Mouse (Mus musculus): Measurements from ENCODE around the gene Sh3gl1. TPM values are rescaled to one million over a fixed set of nuclear protein-coding genes. Genes with fewer than 3 reads are reported as not detected.

The Sh3gl1 gene
- polyA plus RNA-seq, 3 experiments from 2014 or later, result 86.9 to 93.6 (median 91.6) TPM

DNA sequence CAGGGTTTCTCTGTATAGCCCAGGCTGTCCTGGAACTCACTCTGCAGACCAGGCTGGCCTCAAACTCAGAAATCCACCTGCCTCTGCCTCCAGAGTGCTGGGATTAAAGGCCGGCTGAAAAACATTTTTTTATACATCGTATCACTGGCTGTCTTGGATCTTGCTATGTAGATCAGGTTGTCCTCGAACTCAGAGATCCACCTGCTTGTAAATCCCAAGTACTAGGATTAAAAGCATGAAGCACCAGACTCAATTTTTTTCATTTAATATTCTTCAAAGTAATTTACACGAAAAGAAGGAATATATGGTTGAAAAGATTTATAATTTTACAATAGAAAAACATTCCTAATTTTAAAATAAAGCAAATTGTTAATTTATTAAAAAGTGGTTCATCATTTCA, 2.9 kb upstream of the Sh3gl1 start:
- no peak for ATAC-seq

DNA sequence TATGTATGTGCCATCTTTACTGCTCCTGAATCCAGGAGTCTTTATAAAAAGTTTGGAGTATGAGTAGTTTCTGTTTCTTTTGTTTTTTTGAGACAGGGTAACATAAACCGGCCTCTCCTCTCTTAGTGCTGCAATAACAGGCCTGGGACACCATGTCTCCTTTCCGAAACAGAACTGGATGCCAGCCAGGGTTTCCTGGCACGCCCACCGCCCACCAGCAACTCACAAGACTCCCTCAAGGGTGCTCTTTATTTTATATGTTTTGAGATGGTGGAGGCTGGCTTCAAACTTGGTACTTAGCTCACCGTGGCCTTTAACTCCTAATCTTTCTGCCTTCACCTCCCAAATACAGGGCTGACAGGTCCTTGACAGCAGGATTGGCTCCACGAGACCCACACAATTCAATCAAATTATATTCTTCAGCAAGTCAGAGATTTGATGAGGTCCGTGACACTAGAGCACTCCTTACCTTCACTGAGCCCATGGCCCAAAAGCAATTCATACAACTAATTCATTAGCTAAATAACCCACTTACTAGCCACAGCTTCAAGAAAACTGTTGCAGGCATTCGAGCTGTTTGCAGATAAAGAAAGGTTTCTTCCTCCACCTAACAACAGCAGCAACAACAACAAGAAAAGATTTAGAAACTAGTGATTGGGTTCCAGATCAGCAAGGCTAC, 2.3 kb upstream of the Sh3gl1 start:
- ATAC-seq, result no peak

DNA sequence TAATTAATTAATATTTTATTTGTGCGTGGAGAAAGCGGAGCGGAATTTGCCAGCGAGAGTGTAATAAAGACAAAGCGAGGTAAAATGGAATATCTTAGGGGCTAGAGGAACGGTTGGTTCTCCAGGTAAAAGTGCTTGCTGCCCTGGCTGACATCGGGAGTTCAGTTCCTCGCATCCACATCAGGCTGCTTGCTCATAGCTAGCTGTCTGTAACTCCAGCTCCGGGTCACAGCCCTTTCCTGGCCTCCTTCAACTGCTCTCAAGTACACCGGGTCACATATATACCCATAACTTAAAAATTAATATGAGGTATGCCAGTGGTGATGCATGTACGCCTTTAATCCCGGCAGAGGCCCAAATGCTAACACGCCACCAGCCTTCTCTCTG, 459 bp upstream of the Sh3gl1 start:
- no peak for ATAC-seq

DNA sequence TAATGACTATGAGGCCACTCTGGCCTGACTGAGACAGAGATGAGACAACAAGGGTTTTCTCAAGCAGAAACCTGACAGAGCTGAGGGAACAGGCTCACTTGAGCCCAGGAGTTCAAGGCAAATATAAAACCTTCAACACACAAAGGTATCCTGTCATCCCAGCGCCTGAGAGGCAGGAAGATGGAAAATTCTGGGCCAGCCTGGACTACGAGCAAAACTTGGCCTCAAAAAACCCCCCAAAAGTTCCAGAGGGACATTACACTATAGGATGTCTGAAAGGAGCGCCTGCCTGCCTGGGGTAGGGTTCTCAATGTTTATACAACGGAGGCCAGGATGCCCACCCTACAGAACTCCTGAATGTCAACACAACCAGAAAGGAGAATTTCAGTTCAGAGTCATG, 1.2 kb downstream of the Sh3gl1 start:
- ATAC-seq, result no peak

DNA sequence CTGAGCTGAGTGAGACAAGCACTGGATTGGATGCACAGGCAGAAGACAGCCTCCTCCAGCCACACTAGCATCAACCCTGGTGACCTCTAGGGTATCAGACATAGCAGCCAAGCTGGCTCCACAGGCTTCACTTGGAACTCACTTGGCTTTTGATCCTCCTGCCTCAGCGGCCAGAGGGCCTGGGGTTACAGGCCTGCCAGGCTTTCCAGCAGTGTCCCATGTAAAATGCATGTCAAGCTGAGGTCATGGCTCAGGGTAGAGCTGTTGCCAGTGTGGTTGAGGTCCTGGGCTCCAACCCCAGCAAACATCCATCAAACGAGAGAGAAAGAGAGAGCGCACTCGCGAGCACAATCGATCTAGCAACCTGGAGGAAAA, 1.7 kb downstream of the Sh3gl1 start:
- ATAC-seq, result no peak

DNA sequence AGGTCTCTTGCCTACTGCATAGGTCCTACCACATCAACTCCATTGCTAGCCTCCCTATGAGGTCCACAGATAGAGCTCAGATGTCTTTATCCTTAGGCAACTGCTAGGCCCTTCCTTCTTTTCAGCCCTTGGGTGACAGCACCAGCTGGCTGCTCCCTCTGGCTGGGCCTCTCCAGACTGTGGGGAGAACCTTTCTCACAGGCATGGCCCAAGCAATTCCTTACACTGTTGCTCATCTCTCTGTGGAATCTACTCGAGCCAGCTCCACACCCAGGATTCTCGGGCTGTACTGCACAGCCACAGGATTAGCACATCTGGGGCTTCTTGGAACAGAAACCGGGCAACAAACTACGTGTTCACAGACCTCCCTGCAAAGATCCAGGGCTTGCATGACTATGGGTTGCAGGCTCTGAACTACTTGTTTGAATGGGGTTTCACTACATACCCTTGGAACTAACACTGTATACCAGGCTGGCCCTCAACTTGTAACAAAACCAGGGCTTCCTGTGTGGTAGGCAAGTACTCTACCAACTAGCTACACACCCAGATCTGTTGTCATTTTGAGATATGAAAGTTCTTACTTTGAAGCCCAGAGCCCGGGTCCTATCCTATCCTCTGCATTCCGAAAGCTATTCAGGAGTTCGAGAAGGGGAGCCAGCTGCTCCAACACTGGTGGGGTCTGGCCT, 2.3 kb downstream of the Sh3gl1 start:
- ATAC-seq, result peak; percentile 26

DNA sequence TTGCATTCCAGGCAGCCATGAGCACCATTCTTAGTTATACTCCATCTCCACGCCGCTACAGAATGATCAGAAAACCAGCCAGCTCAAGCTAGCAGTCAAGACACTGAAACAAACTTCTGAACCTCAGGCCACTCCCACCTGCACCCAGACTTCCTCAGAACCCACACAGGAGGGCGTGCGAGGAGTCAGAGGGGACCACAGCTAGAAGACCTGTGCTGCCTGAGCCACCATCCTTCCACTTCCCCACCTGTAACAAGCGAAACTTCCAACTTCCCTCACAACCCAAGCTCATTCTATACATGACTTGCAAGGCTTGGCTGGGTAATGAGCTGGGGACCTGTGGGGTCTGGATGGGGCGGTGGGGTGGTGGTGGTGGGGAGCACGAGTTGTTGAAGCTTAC, 3.6 kb downstream of the Sh3gl1 start:
- no peak for ATAC-seq

DNA sequence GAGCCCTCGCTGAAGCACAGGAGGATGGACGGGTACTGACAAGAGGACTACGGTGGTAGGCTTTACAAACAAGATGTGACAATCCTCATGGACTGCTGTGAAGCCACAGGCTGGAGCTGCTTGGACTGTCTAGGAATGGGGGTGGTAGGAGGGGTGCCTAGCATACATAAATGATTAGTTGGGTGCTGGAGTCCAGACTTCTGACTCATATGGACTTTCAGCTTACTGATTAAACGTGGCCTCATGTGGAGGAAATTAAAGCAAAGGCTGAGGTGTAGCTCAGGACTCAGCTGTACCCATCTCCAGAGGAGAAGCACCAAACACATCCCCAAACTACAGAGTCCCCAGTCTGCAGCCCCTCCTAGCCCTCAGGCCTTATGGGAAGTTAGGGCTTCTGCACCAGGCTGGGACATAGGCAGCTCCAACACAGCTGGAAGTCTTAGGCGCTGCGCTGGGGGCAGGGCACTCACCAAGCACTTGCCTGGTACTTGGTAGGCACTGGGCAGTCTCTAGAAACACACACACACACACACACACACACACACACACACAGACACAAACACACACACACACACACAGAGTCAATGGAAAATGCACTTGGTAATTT, 4.2 kb downstream of the Sh3gl1 start:
- no peak for ATAC-seq

DNA sequence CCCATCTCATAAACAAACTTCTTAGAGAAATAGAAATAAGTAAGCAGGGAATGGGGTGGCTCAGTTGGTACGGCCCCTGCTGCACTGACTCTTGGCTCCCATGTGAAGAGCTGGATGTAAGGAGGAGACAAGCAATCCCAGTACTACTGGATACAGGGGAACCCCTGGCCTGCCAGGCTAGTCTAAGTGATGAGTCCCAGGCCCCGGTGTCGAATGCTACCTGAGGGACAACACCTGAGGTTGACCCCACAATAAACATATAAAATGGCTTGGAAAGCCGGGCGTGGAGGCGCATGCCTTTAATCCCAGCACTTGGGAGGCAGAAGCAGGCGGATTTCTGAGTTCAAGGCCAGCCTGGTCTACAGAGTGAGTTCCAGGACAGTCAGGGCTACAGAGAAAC, 5.0 kb downstream of the Sh3gl1 start:
- ATAC-seq, result no peak

DNA sequence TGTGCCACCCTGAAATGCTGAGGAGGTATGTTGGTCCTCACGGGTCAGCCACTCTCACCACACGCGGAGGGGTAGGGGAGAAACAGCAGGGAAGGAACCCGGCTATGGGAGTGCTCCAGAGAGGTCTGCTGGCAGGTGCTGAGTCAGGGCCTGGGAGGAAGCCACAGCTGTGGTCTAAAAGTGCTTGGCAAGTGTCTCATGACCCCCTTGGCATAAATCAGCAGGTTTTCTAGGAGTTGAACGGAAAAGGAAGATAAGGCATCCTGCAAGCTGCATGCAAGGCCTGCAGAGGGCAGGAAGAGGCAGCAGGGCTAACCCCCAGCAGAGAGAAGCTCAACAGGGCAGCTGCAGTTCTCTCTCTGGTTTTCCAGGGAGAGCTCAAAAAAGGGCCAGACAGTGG, 5.5 kb downstream of the Sh3gl1 start:
- no peak for ATAC-seq

DNA sequence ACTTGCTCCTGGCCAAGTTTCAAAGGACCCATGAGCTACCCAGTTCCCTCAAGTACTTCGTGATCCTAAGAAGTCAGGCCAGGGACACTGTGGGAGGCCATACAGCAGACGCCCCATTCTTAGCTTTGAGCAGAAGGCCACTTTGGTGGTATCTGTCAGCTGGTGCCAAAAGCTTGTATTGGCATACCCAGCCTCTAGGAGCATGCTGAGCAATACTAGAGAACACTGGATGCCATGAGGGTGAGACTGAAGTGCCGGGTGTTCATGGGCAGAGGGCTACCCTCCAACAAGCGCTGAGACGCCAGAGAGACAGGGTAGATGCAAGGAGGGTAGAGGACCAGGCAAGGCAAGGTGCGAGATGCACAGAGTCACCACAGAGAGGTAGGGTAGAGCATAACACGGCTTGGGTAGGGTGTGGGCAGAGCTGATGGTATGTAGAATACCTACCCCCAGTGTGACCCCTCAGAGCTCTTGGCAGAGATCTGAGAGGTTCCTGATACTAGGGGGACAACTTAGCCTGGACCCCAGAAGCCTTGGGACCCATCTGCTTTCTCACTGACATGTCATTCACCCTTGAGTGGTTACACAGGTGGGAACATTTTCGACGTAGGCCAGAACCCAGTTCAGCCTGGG, 6.1 kb downstream of the Sh3gl1 start:
- no peak for ATAC-seq

DNA sequence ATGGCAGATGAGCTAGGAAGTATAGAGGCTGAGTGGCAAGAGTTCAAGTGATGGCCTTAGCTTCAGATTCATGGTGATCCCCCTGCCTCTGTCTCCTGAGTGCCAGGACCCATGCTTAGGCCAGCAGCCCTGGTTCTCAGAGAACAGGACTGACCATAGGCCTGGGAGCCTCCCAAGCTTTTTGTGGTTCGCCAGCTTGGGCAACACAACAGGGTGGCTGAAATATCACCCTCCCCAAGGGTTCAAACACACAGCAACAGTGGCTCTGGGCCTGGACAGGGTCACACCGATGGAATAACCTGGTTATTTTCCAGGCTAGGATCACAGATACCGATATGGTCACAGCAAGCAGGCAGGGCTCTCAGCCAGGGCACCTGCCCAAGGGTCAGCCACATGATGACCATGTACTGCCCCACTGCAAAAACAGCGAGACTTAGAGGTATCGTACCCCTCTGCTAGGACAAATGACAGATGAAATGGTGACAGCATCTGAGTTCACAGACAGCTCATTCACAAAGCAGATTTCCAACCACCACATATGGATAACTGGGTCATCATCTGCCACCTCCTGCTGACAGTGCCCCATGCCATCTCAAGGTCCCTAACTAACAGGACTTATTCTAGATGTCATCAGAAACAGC, 8.5 kb downstream of the Sh3gl1 start:
- ATAC-seq, result no peak

DNA sequence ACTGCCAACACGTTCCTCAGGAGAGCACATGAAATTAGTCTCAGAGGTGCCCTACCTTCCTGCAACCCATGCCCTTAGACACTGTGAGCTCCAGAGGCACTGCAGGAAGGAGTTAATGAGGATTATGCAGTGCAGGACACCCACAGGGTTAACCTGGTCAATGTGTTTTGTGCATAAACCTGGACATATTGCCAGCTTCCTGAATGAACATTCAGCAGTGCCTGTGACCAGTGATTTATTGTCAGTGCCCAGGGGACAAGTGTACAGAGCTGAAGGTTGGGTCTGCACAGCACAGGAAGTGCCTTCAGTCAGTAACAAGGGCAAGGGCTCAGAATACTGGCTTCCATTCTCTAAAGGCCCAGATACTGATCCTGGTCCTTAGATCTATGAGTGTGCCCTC, 9.6 kb downstream of the Sh3gl1 start:
- no peak for ATAC-seq

DNA sequence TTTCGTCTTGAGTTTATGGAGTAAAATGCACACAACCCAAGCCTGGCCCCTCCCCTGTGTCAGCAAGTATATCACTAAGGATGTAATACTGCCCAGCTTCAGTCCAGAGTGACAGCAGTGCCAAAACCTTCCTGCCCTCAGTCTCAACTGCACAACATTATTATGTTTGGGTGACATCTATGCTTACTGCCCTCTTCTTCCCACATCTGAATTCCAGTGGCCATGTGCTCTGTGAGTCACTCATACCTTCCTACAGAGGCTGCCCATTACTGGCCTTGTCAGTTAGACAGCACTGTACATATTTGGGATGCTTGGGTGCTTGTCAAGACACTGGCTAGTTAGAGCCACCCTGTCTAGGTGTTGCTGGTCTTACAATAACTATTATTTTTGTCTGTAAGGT, 10.1 kb downstream of the Sh3gl1 start:
- ATAC-seq, result no peak

DNA sequence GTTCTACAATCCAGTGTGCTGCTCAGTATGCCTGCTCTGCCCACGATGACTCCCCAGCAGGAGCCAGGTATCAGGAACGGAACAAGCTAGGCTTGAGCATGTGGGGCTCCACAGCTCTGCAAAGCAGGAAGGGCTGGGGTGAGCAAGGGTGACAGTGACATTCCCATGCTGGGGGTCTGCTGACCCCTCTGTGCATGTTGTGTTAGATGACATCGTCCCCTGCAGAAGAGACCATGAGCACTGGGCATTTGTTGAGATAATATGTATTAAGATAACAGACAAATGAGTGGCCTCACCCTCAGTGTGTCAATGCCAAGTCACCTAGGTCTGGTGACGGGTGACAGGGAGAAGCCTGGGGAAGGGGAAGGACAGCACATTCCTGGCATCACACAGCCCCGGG, 11.5 kb downstream of the Sh3gl1 start:
- no peak for ATAC-seq

DNA sequence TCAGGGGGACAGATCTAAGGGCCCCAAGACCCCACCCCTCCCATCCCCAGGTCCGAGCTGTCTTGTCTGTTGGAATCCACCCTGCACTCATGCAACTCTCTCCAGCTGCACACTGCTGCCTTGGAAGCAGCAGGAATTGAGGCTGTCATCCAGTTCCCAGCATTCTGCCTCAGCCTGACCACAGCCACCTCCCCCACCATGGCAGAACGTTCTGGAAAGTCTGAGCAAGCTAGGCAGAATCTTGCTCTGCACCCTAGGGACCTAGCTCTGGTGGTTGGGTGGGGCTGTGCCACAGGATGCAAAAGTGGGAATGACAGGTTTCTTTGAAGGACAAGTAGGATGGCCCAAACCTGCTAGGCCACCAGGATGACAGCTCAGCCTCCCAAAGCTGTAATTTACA, 12.0 kb downstream of the Sh3gl1 start:
- ATAC-seq, result no peak

DNA sequence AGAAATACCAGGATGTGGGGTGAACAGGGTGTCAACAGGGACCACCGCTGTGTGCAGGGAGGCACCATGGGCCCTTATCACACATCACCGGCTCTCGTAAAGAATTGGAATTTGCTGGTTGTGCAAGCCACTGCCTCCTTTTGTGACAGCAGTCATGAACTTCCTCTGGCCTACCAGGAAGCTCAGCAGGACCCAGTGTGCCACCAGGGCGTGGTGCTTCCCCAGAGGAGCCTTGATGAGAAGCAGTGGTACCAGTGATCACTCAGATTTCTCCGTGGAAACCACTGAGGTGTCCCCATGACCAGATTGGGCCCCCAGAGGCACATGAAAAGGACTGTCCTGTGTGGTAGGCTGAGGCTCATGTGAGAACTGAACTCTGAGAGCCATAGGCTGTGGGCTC, 13.0 kb downstream of the Sh3gl1 start:
- peak; percentile 34 for ATAC-seq

DNA sequence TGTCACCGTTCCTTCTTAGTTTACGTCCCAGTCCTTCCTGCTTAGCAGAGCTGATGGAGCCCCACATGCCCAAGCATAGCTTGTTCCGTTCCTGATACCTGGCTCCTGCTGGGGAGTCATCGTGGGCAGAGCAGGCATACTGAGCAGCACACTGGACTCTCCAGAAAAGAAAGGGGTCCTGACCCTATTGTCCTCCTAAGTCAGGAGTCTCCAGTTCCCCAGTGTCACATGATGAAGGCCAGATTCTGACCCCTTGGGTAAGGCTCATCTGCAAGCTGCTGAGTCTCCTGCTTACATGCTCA, 13.5 kb downstream of the Sh3gl1 start:
- no peak for ATAC-seq

DNA sequence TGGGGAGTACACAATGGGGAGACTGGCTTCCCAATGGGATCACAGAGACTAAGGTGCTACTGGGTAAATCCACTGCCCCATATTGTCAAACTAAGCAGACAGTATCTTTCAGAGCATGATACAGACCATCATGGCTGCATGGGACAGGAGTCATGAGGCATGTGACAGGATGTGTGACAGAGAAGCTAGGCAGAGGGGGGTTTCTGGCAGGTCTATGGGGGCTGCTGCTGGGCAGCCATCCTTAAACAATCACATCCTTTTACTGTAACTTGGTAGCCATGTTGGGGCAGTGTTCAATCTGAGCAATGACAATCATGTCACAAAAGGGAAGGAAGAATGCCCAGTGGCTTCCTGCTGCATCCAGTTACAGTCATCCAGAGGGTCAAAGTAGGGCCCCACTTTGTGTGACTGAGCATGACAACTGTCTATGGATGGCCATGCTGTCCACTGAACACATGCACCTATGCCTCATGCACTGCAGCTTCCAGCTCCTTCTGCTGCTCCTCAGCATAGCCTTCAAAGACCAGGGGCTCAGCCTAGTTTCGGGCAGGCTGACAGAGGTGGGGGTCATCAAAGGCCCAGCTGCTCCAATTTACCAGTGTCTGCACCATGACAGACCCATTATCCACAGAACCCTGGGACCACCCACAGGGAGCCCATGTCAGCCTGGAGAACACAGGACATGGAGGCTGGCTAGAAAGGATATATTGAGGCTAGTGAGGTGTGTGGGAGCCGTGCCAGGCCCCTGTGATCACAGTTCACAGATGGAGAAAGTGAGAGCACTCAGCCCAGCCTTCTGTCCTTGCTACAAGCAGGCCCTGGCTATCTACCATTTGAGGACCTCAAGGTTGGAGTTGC, 14.1 kb downstream of the Sh3gl1 start:
- ATAC-seq, result peak; percentile 27

DNA sequence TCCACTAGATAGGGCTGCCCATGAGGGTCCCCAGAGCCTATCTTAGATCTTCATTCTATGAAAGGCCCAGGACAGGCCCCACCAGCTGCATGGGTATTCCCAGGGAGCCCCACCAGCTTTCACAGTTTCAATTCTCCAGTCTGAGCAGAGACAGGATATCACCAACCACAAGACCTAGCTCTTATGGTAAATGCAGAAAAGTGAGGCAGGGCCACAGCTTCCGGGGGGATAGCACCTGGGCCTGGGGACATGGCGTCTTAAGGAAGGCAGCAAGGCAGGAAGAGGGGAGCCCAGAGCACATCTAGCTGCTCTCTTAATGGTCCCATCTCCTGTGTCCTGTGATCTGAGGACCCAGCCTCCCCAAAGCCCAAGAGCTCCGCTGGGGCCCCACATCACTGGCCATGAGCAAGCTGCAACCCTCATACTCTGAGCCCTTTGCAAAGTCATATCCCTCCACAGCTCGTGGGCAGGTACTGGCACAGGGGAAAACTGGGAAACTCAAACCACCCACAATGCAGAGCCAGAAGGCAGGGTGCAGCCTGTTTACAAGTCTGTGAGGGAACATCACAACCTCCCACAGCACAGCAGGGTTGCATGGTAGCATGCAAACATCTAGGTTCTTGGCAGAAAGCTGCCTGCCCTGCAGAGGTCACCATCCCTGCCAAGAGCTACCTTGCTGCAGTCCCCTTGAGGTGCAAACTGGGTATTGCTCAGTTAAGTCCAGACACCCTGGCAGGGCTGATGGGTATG, 15.1 kb downstream of the Sh3gl1 start:
- ATAC-seq, result peak; percentile 86

DNA sequence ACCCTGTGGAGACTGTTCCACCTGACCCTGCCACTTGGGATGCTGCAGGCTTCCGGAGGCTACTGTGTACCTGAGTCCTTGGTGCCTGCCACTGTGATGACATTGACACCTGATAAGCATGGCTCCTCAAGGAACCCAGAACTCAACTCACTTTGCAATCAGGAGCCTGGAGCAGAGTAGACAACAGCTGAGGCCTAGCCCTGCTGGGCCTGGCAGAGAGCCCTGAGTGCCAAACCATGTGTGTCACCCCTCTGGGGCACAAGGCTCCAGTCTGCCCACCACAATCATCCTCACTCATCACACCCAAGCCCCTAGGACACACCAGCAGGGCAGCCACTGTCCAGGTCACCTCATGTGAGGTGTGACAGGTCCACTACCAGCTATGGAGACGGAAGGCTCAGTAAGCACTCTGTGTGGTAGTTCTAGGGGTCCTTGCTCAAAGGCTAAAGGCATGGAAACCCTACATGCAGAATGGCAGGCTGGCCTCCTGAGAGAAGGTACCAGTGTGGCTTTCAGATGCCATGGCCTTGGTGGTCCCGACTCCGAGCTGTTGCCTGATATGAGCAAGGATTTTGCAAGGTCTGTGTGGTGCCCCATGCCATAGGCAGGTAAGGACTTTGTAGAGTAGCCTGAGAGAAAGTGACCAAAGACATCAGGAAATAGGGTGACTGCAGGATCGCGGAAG, 15.9 kb downstream of the Sh3gl1 start:
- no peak for ATAC-seq

Measured in inflammation-experienced regulatory T-cells, adult 6 months (primary cell).